Mouse (Mus musculus): ENCODE results near the gene Maco1.

- no peak for TF ChIP-seq POLR2A (IDR thresholded peaks at IDR 0.05; ENCODE audit: insufficient read depth, low read length)
- no peak for TF ChIP-seq CTCF (IDR thresholded peaks at IDR 0.05; ENCODE audit: low read depth, low read length)
Observed at GRCm38 (mm10) chr4:134876171-134876570, 23.0 kb upstream of the Maco1 start.

Data from ES-Bruce4 (cell line).